Comparison of ENCODE assay signal across 25 mouse cellular contexts in the genomic region with DNA sequence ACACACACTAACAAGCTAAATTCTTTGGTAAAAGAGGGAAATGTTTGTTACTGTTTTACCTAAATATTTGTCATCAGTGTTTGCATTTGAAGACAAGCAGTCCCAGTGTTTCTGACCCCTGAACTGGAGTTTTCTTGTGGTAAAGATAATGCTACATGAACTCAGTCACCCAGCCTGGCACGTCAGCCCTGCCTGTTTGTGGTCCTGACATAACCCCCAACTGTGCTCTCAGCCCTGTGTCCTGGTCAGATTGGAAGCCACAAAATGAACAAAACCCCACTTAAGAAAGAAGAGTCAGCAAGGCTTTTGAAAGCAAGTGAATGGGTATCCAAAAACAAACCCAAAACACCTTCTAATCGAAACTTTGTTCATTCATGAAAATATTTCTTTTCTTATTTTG. TPM values are rescaled to one million over a fixed set of nuclear protein-coding genes. Genes with fewer than 3 reads are reported as not detected.
A peak's percentile ranks its signal among the peaks of the same experiment; 100 is the strongest.
DNase-seq lines count a peak whose midpoint lies in the region; ATAC-seq lines count a peak whose summit lies in the region.
"Had no signal": no experiment of that assay in that cellular context is flagged by ENCODE, and none has a peak within 500 bp of the region (broad histone marks: within the 10 kb centered on the region; RNA-seq: fewer than 3 reads in every experiment).

No protein-coding gene starts in this region.

- H3K36me3 ChIP-seq in hindbrain, embryonic 11.5 days (ENCODE audit: control insufficient read depth, insufficient read depth, low read length), result no peaks in the 10 kb centered on the region
- H3K36me3 ChIP-seq: embryonic facial prominence, embryonic 10.5 days; embryonic facial prominence, embryonic 12.5 days; forebrain, embryonic 15.5 days had no signal

- no peak overlapping the region for H3K4me2 ChIP-seq in hindbrain, embryonic 11.5 days (replicated peaks; ENCODE audit: low read depth, low read length)
- H3K4me2 ChIP-seq: embryonic facial prominence, embryonic 12.5 days; forebrain, embryonic 13.5 days; forebrain, embryonic 15.5 days had no signal

- WGBS in hindbrain, embryonic 11.5 days, result 69% methylated on average over 2 of the region's 2 CpGs

- no peak for DNase-seq in hindbrain, embryonic 11.5 days (ENCODE audit: low spot score)
- DNase-seq in left cerebral cortex, adult 8-10 months (ENCODE audit: low spot score in 2 of 2), result no peak
- DNase-seq in frontal cortex, postnatal 36 days (ENCODE audit: low spot score in 2 of 2), result no peak
- DNase-seq: adrenal gland, adult 8-10 months; adrenal gland, postnatal 14 days; adrenal gland, postnatal 36 days; B cell, adult 2 months; cerebellum, adult 11-12 months; cerebellum, adult 2 months; cerebellum, adult 9-10 months; cerebellum, postnatal 10 days; cerebellum, postnatal 25 days; embryo, embryonic 11 days; forebrain, postnatal 0 days had no signal

- H3K9me3 ChIP-seq in hindbrain, embryonic 11.5 days (ENCODE audit: control insufficient read depth, low read length), result no peaks in the 10 kb centered on the region
- H3K9me3 ChIP-seq: embryonic facial prominence, embryonic 10.5 days; embryonic facial prominence, embryonic 12.5 days; forebrain, embryonic 13.5 days; forebrain, embryonic 15.5 days; G1E had no signal

- no peak overlapping the region for H3K9ac ChIP-seq in hindbrain, embryonic 11.5 days (ENCODE audit: low read depth, low read length)
- H3K9ac ChIP-seq: embryonic facial prominence, embryonic 12.5 days; forebrain, embryonic 13.5 days; forebrain, embryonic 15.5 days; forebrain, postnatal 0 days had no signal

- no peak overlapping the region for H3K4me3 ChIP-seq in hindbrain, embryonic 11.5 days (ENCODE audit: low read depth, low read length)
- H3K4me3 ChIP-seq: embryonic facial prominence, embryonic 10.5 days; embryonic facial prominence, embryonic 12.5 days; forebrain, embryonic 13.5 days; forebrain, embryonic 15.5 days had no signal

- H3K27ac ChIP-seq in hindbrain, embryonic 11.5 days (ENCODE audit: low read depth, low read length), result no peak overlapping the region
- H3K27ac ChIP-seq: embryonic facial prominence, embryonic 10.5 days; embryonic facial prominence, embryonic 12.5 days; forebrain, embryonic 13.5 days; forebrain, embryonic 15.5 days had no signal

- peak; percentile 87 for ATAC-seq in common myeloid progenitor, adult 5-6 weeks (replicated peaks; ENCODE audit: low read depth, poor library complexity, severe bottlenecking)
- peak; percentile 47; the same call in 1 of the 2 replicates for ATAC-seq in megakaryocyte-erythroid progenitor cell, adult 5-6 weeks (replicated peaks; ENCODE audit: low FRiP score, low TSS enrichment, poor library complexity, severe bottlenecking)
- no peak for ATAC-seq in hindbrain, embryonic 11.5 days (ENCODE audit: low FRiP score)
- ATAC-seq: activated CD4-positive, CD25-positive, alpha-beta regulatory T cell, adult 4 months; CD4-positive, CD25-positive, alpha-beta regulatory T cell, adult 4 months; forebrain, embryonic 13.5 days; forebrain, embryonic 15.5 days; forebrain, postnatal 0 days; Patski had no signal

- no peaks in the 10 kb centered on the region for H3K27me3 ChIP-seq in hindbrain, embryonic 11.5 days (ENCODE audit: control insufficient read depth, insufficient read depth, low read length)
- H3K27me3 ChIP-seq: CH12.LX; embryonic facial prominence, embryonic 12.5 days; forebrain, embryonic 13.5 days; forebrain, embryonic 15.5 days; Patski had no signal

- H3K4me1 ChIP-seq in hindbrain, embryonic 11.5 days (replicated peaks; ENCODE audit: control insufficient read depth, insufficient read depth, low read length), result no peaks in the 10 kb centered on the region

RNA-seq across cellular contexts. Expression of gene Sesn1, which starts 53.3 kb away (rescaled TPM):
- 48.0 and 50.8 TPM in 2 replicates for total RNA-seq in common myeloid progenitor, adult 5-6 weeks (2017)
- 22.6 and 23.4 TPM in 2 replicates for total RNA-seq in megakaryocyte-erythroid progenitor cell, adult 5-6 weeks (2014; fragmentation: Nextera tagmentation)
- 20.4 and 24.6 TPM in 2 replicates for total RNA-seq in megakaryocyte-erythroid progenitor cell, adult 5-6 weeks (2017)
- polyA plus RNA-seq in hindbrain, embryonic 11.5 days (2014; fragmentation: Nextera tagmentation; extraction: Ambion mirVana), result 24.6 and 26.3 TPM in 2 replicates
- total RNA-seq in left cerebral cortex, adult 8-10 months (2022), result 10 to 100 TPM; 45.0 to 53.7 (median 50.1) TPM

RNA-seq across cellular contexts. Expression of gene Cep57l1, which starts 53.4 kb away (rescaled TPM):
- total RNA-seq in common myeloid progenitor, adult 5-6 weeks (2017), result 52.3 and 55.1 TPM in 2 replicates
- 28.7 and 45.5 TPM in 2 replicates for total RNA-seq in megakaryocyte-erythroid progenitor cell, adult 5-6 weeks (2014; fragmentation: Nextera tagmentation)
- 41.5 and 50.0 TPM in 2 replicates for total RNA-seq in megakaryocyte-erythroid progenitor cell, adult 5-6 weeks (2017)
- polyA plus RNA-seq in hindbrain, embryonic 11.5 days (2014; fragmentation: Nextera tagmentation; extraction: Ambion mirVana), result 21.3 and 22.1 TPM in 2 replicates
- 1 to 10 TPM; 6.9 to 8.9 (median 8.4) TPM for total RNA-seq in left cerebral cortex, adult 8-10 months (2022)
